Mouse (Mus musculus): ENCODE data around the gene Tnrc6b. TPM values are rescaled to one million over a fixed set of nuclear protein-coding genes. Genes with fewer than 3 reads are reported as not detected.

The Tnrc6b gene
- 13.9 TPM for polyA plus RNA-seq (2021)

DNA sequence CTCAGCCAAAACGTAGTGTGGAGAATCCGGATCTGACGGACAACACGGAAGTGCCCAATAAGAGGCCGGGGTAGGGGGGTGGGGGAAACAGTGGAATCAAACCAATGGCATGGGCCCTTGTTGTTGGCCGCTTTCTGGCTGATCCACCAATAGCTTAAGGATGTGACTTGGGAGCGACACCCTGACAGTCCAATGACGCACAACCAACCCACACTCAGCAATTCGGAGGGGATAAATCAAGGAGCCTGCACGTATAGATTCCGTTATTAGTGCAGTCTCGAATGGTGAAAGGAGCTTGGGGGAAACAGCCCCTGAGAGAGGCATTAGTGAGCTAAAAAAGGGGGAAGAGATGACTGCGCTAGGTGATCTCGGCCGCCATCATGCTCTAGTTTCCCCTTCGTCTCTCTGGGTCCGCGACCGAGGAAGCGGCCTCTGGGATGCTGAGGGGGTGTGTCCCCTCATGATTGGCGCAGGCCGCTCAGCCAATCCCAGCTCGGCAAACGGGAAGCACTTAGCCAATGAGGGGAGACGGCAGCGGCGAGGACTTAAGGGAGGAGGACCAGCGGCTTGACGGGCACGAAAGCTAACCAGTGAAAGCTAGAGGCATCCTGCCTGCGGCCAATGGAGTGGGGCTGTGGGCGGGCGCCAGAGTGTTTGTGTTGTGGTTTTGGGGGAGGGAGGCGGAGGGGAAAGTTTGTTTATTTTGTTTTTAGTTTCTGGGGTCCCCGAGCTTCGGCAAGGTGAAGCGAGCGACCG is at the start of gene Tnrc6b:
Gene Tnrc6b (plus strand): TSS at position 706 of the 756 bp plus-strand sequence.
- DNase-seq (ENCODE audit: low read depth, low spot score): peak; percentile 97
- no peak for TF ChIP-seq CTCF (IDR thresholded peaks at IDR 0.05)
- ChIA-PET POLR2A (interaction anchor here (1.9 kb wide), 1 partner anchor 88 kb away, joined by 7 read pairs; no protein-coding TSS in a partner anchor), CTCF (interaction anchor here (1.3 kb wide), 1 partner anchor 134 kb away, joined by 3 read pairs; no protein-coding TSS in a partner anchor)
- no peaks in the 10 kb centered on the region for H3K27me3 ChIP-seq
- ATAC-seq: peak; percentile 94
- in situ Hi-C loops (cut with MboI; ENCODE audit: low pct_unique_long_range_greater_than_20kb): loop anchor here (25.0 kb wide), 1 partner anchor 177 kb away; no protein-coding TSS in a partner anchor

DNA sequence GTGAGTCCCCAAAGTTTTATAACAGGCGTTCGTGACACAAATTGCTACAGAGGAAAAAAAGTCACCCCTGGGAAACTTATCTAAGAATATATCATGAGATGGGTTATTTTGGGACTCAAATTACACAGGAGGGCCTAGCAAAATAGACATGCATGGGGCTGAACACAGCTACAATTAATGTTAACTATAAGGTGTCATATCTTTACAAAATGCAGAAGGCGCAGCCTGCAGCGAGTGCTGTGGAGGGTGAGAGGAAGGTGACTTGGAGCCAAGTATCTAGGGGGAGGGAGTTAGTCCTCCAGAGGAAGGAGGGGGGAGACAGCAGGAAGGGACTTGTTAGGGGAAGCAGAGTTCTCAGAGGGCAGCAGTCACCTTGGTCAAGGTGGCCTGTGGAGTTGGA is 46.7 kb upstream of the Tnrc6b start:
- POLR2A ChIA-PET: no interaction called here
- no peak for ATAC-seq
- TF ChIP-seq CTCF (IDR thresholded peaks at IDR 0.05): no peak
- H3K27me3 ChIP-seq: peaks cover 7% of the 10 kb centered on the region
- in situ Hi-C loops (cut with MboI; ENCODE audit: low pct_unique_long_range_greater_than_20kb): no loop called here
- CTCF ChIA-PET: no interaction called here
- DNase-seq (ENCODE audit: low read depth, low spot score): no peak

DNA sequence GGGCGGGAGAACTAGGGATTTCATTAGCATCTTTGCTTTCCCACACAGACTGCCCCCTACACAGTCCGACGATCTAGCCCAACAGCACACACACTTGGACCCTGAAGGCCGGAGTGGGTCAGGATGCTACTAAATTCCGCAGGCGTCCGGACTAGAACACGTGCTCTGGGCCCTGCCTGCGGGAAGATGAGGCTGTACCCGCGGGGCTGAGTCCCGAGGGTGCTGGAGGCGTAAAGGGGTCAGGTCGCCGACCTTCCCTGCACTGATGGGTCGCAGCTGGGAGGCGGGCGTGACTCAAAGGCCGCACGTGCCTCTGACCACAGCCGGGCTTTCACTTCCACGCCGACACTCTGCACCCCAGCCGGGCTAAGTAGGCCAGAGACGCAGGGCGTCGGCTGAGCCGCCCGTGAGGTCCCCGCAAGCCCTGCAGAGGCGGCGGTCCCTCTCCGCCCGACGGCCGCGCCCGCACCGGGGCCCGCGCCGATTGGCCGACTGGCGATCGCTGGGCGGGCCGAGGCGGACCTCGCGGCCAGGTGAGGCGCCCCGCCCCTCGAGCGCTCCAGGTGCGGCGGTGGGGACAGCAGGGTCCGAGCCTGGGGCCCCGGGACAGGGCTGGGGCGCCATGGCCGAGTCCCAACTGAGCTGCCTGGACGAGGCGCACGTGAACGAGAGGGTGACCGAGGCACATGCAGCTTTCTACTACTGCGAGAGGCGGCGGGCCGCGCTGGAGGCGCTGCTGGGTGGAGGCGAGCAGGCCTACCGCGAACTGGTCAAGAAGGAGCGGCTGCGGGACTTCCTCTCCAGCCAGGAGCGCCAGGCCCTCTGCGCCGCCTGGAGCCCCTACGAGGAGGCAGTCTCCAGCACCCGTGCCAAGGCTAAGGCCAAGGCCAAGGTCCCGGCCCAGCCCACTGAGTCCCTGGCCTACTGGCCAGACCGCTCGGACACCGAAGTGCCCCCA is 39.5 kb upstream of the Tnrc6b start, which contains the start of gene Fam83f:
Gene Fam83f (plus strand): TSS at position 553 of the 958 bp plus-strand sequence.
- in situ Hi-C loops (cut with MboI; ENCODE audit: low pct_unique_long_range_greater_than_20kb): no loop called here
- ChIA-PET POLR2A (no interaction called here), CTCF (no interaction called here)
- DNase-seq (ENCODE audit: low read depth, low spot score) (no peak), ATAC-seq (no peak)
- TF ChIP-seq CTCF (IDR thresholded peaks at IDR 0.05): no peak
- peaks cover 3% of the 10 kb centered on the region for H3K27me3 ChIP-seq

DNA sequence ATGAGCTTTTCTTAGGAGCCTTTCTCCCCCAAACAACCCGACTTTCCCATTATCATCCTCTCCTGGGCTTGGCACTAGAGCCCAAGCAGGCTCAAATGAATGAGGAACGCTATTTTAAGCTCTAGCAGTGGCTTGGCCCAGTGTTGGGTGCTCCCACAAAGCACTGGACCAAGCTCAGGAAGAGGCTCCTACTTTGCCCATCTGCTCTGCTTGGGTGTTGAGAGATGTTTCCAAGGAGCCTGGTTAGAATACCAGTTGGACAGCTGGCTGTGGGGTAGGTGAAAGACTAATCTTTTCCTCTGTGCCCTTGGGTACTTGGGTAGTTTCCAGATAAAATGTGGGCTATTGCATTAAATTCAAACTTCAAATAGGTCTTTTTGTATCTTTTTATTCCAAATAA is 38.3 kb upstream of the Tnrc6b start:
- POLR2A ChIA-PET: interaction anchor here (0.6 to 0.7 kb wide), 2 partner anchors 33 to 671 kb away, joined by 3 read pairs; no protein-coding TSS in a partner anchor
- peaks cover 9% of the 10 kb centered on the region for H3K27me3 ChIP-seq
- in situ Hi-C loops (cut with MboI; ENCODE audit: low pct_unique_long_range_greater_than_20kb): no loop called here

DNA sequence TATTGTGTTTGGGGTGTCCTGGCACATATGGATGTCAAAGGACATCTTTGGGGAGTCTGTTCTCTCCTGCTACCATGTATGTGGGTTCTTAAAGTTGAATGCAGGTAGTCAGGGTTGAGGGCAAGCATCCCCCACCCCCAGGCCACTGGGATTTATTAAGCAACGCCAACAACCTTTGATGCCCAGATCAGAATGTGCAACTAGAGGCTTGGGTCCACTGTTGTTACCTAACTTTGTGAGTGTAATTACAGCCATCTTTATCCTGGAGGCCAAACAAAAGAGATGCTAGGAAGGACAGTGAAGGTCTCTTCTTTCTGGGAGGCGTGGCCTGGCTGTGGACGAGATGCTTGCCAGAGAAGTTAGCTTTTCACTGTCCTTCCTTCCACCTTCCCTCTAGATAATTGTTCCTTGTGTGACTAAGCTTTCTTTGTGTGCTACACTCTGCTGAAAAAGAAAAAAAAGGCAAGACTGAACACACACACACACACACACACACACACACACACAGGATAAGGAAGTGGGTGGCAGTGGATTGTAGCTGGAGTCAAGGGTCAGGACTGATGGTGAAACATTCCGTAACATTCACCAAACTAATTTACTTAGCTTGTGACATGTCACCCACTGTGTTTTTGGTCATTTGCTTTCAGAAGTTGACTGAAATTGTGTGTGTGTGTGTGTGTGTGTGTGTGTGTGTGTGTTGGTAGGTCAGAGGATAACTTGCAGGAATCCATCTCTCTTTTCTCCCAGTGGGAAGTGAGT is 37.6 kb upstream of the Tnrc6b start:
- peaks cover 9% of the 10 kb centered on the region for H3K27me3 ChIP-seq
- CTCF ChIA-PET: no interaction called here
- DNase-seq (ENCODE audit: low read depth, low spot score) (no peak), ATAC-seq (no peak)
- no peak for TF ChIP-seq CTCF (IDR thresholded peaks at IDR 0.05)
- POLR2A ChIA-PET: interaction anchor here (0.7 kb wide), 1 partner anchor 670 kb away, joined by 3 read pairs; no protein-coding TSS in a partner anchor
- in situ Hi-C loops (cut with MboI; ENCODE audit: low pct_unique_long_range_greater_than_20kb): no loop called here

More for the DNA sequence above, 38.3 kb upstream of the Tnrc6b start:
- no peak for ATAC-seq
- DNase-seq (ENCODE audit: low read depth, low spot score): no peak
- CTCF ChIA-PET: no interaction called here
- TF ChIP-seq CTCF (IDR thresholded peaks at IDR 0.05): no peak

DNA sequence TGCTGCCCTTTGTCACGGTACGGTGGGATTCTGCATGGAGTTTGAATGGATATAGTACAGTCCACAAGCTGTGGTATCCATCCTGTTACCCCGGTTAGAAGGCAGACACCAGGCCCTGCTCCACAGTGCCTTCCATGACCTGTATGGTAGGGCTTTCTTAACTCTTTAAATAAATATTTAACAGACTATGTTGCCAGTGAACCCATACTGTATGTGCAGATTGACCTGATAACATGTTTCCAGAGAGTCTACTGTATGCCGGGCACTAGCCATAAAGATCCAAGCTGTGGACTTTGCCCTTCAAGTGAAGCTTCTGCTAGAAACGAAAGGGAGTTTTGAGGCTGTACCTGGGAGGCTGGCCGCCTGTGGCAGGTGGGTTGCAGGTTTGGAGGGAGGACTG is 36.4 kb upstream of the Tnrc6b start:
- H3K27me3 ChIP-seq: peaks cover 7% of the 10 kb centered on the region
- in situ Hi-C loops (cut with MboI; ENCODE audit: low pct_unique_long_range_greater_than_20kb): no loop called here
- ATAC-seq: no peak
- DNase-seq (ENCODE audit: low read depth, low spot score): no peak
- TF ChIP-seq CTCF (IDR thresholded peaks at IDR 0.05): no peak
- CTCF ChIA-PET: interaction anchor here (1.1 kb wide), 1 partner anchor 20 kb away, joined by 3 read pairs; no protein-coding TSS in a partner anchor
- POLR2A ChIA-PET: no interaction called here

DNA sequence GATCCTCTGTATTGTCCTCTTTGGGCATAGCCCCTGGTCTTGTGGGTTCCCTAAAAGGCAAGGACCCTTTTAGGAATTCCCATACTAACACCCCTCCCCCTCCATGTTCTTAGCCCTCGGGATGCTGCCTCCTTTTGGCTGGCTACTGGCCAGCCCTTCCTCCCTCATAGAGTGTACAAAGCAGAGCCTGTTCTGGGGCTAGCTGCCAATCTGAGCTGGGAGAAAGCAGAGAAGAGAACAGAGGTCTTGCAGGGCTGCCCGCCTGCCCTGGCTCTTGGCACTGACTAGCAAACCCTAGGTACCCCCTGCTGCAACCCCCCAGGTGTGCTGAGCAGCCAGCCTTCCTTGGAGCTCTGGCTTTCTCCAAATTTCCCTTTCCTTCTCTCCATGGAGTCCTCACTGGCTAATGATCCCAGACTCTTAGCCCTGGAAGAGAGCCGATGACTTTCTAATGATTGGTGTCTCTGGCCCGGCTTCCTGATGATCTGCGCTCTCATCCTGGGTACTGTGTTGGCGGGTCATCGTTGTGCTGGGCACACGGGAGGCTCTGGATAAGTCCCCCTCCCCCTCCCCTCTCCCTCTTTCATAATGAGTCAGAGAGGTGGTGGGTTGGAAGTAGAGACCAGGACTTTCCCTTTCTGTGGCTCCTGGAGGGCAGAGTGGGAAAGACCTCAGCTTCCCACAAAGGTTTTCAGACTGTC is 31.4 kb upstream of the Tnrc6b start:
- TF ChIP-seq CTCF (IDR thresholded peaks at IDR 0.05): no peak
- no peak for ATAC-seq
- H3K27me3 ChIP-seq: peaks cover 7% of the 10 kb centered on the region
- ChIA-PET CTCF (no interaction called here), POLR2A (no interaction called here)
- no peak for DNase-seq (ENCODE audit: low read depth, low spot score)
- in situ Hi-C loops (cut with MboI; ENCODE audit: low pct_unique_long_range_greater_than_20kb): no loop called here

DNA sequence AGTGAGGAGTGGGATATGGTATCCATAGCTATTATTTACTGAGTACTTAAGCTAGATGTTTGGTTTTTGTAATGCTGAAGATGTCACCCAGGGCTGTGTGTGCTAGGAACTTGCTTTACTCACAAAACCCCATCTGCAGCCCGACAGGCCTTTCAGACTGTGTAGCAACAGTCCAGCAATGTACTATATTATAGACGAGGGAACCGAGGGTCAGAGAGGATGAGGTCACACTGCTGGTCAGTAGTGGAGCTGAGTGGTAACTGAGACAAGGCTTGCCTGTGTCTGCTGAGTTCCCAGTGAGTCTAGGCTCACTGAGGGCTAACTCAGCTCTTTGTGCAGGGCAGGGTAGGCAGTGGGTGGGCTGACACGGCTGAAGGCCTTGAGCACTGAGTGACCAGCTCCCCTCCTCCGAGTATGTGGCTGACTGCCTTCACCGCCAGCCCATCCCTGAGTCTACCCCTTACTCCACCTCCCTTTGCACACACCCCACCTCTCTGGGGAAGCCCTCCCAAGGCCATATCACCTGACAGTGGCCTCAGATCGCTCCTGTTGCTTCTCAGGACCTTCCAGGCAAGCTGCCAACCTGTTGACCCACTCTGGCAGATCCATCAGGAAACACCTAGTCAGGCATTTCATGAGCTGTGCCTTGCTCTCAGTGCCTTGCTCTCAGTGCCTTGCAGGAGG is 30.6 kb upstream of the Tnrc6b start:
- in situ Hi-C loops (cut with MboI; ENCODE audit: low pct_unique_long_range_greater_than_20kb): no loop called here
- ChIA-PET CTCF (interaction anchor here (0.6 to 1.2 kb wide), 3 partner anchors 14 to 39 kb away, joined by 3 to 5 read pairs (median 3); no protein-coding TSS in a partner anchor), POLR2A (no interaction called here)
- H3K27me3 ChIP-seq: peaks cover 11% of the 10 kb centered on the region
- DNase-seq (ENCODE audit: low read depth, low spot score) (no peak), ATAC-seq (no peak)
- TF ChIP-seq CTCF (IDR thresholded peaks at IDR 0.05): no peak

DNA sequence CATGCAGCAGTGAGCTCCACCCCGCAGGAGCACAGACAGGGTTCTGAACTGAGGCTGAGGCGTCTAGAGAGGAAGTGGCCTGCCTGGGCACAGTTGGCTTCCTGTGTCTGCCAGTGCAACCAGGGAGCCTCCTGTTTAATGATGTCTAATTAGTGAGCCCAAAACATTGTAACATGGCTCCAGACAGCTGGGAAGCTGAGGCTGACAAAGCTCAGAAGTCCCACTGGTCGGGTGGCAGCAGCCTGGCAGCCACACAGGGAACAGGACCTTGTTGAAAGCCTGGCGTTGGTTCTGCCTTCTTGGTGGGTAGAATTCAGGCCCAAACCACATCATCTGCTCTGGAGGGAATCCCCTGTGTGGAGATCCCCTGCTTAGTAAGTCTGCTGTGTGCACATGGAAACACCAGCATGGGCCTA is 29.6 kb upstream of the Tnrc6b start:
- no peak for DNase-seq (ENCODE audit: low read depth, low spot score)
- no peak for ATAC-seq
- H3K27me3 ChIP-seq: peaks cover 21% of the 10 kb centered on the region
- ChIA-PET POLR2A (no interaction called here), CTCF (interaction anchor here (0.6 kb wide), 1 partner anchor 26 kb away, joined by 3 read pairs; no protein-coding TSS in a partner anchor)
- in situ Hi-C loops (cut with MboI; ENCODE audit: low pct_unique_long_range_greater_than_20kb): no loop called here
- TF ChIP-seq CTCF (IDR thresholded peaks at IDR 0.05): no peak
